Mouse (Mus musculus): Measurements from ENCODE around the gene Tbxa2r.

Tbxa2r gene

GRCm38 (mm10) chr10:81328386-81328785 is at the start of gene Tbxa2r:
TSS of gene Tbxa2r (plus strand) at chr10:81328731.
- DNase-seq (ENCODE audit: low spot score): peak; percentile 50

GRCm38 (mm10) chr10:81279496-81279895 is 49.0 kb upstream of the Tbxa2r start:
- DNase-seq (ENCODE audit: low spot score): no peak

- DNase-seq (ENCODE audit: low spot score): no peak
These were observed 44.3 kb upstream of the Tbxa2r start for GRCm38 (mm10) chr10:81284189-81284588.

GRCm38 (mm10) chr10:81284719-81285118 is 43.8 kb upstream of the Tbxa2r start:
- DNase-seq (ENCODE audit: low spot score): no peak

GRCm38 (mm10) chr10:81285694-81286450 is 42.7 kb upstream of the Tbxa2r start:
- DNase-seq (ENCODE audit: low spot score): peak; percentile 92

- no peak for DNase-seq (ENCODE audit: low spot score)
These were observed 41.9 kb upstream of the Tbxa2r start for GRCm38 (mm10) chr10:81286586-81286985.

GRCm38 (mm10) chr10:81287513-81288157 is 40.9 kb upstream of the Tbxa2r start:
- DNase-seq (ENCODE audit: low spot score): peak; percentile 53

GRCm38 (mm10) chr10:81288601-81289000 is 39.9 kb upstream of the Tbxa2r start:
- no peak for DNase-seq (ENCODE audit: low spot score)

- DNase-seq (ENCODE audit: low spot score): peak; percentile 61
These were observed 39.3 kb upstream of the Tbxa2r start for GRCm38 (mm10) chr10:81289278-81289677.

- no peak for DNase-seq (ENCODE audit: low spot score)
These were observed 38.7 kb upstream of the Tbxa2r start for GRCm38 (mm10) chr10:81289811-81290210.

GRCm38 (mm10) chr10:81290698-81291460 is 37.7 kb upstream of the Tbxa2r start:
- DNase-seq (ENCODE audit: low spot score): no peak

GRCm38 (mm10) chr10:81291511-81292104 is 36.9 kb upstream of the Tbxa2r start, which contains the start of gene Tjp3:
TSS of gene Tjp3 (minus strand) at chr10:81291581.
- no peak for DNase-seq (ENCODE audit: low spot score)

GRCm38 (mm10) chr10:81292554-81293333 is 35.8 kb upstream of the Tbxa2r start, which contains the start of gene Pip5k1c:
TSS of gene Pip5k1c (plus strand) at chr10:81292963.
- peak; percentile 99 for DNase-seq (ENCODE audit: low spot score)

GRCm38 (mm10) chr10:81293334-81294030 is 35.0 kb upstream of the Tbxa2r start:
- DNase-seq (ENCODE audit: low spot score): no peak

GRCm38 (mm10) chr10:81294442-81294841 is 34.1 kb upstream of the Tbxa2r start:
- DNase-seq (ENCODE audit: low spot score): no peak

GRCm38 (mm10) chr10:81295185-81295584 is 33.3 kb upstream of the Tbxa2r start:
- no peak for DNase-seq (ENCODE audit: low spot score)

GRCm38 (mm10) chr10:81297246-81297645 is 31.3 kb upstream of the Tbxa2r start:
- no peak for DNase-seq (ENCODE audit: low spot score)

GRCm38 (mm10) chr10:81297845-81298244 is 30.7 kb upstream of the Tbxa2r start:
- DNase-seq (ENCODE audit: low spot score): no peak

GRCm38 (mm10) chr10:81298369-81299100 is 30.0 kb upstream of the Tbxa2r start:
- no peak for DNase-seq (ENCODE audit: low spot score)

Measured in ovary, postnatal 36 days (tissue).